Mouse (Mus musculus) naive thymus-derived CD4-positive, alpha-beta T cell, adult 2 months (primary cell): ENCODE data around the gene Ryr2.

Experiments
- DNase-seq: peaks from one replicate; pipeline ENCODE4 v3.0.0-alpha.2; 2011; ENCODE audit warnings: low read depth

Gene Ryr2

DNA sequence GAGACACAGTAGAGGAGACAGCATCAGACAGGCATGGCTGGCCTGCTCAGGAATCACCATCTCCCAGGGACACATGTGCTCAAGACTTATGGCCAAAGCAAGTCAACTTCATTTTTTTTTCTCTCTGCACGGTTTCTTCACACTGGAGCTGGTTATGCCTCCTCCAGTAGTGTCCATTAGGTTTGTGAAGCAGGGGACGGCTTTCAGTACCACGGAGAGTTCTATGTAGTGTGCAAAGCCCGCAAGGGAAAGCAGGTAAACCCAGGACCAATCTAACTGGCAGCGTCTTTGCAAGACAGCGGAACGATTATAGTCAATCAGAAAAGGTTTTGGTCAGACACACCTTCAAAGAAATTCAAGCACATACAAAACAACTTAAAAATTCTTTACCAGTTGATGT, 560.9 kb downstream of the Ryr2 start:
- DNase-seq = no peak

GRCm38 (mm10) chr13:11542546-11542945, 564.2 kb downstream of the Ryr2 start:
- no peak for DNase-seq

DNA sequence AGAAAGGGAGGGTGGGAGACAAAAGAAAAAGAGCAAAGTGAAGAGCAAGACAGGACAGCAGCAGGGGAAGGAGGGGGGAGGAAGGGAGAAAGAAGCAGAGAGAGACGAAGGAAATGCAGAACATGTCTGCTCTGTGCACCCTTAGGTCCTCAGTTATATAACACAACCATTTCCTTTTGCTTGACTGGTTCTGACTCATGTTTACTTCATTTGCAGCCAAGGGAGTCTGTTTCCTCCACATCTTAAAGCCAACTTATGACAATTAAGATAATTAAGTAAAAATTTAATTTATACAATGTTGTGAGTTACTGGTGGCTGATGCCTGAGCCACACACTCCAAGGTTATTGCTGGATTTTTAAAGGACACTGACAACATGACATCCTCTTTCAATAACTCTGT, 569.9 kb downstream of the Ryr2 start:
- no peak for DNase-seq

GRCm38 (mm10) chr13:11535874-11536273, 570.9 kb downstream of the Ryr2 start:
- no peak for DNase-seq

DNA sequence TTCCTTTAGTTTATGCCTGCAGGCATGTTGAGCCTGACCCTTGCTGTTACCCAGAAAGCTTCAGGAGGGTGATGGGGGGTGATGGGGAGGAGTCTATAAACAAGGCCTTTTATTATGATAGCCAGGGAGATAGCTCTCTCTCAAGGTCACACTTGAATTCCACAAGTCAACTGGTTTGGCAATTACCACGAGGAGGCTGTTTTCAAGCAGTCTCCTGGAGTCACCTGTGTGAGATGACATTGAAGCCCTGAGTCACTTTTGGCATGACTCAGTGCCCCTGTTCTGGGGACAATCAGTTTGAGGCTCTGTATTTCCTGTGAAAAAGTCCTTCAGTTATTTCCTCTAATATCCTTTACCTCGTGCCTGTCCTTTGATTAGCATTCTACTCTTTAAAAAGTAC, 573.5 kb downstream of the Ryr2 start:
- no peak for DNase-seq

DNA sequence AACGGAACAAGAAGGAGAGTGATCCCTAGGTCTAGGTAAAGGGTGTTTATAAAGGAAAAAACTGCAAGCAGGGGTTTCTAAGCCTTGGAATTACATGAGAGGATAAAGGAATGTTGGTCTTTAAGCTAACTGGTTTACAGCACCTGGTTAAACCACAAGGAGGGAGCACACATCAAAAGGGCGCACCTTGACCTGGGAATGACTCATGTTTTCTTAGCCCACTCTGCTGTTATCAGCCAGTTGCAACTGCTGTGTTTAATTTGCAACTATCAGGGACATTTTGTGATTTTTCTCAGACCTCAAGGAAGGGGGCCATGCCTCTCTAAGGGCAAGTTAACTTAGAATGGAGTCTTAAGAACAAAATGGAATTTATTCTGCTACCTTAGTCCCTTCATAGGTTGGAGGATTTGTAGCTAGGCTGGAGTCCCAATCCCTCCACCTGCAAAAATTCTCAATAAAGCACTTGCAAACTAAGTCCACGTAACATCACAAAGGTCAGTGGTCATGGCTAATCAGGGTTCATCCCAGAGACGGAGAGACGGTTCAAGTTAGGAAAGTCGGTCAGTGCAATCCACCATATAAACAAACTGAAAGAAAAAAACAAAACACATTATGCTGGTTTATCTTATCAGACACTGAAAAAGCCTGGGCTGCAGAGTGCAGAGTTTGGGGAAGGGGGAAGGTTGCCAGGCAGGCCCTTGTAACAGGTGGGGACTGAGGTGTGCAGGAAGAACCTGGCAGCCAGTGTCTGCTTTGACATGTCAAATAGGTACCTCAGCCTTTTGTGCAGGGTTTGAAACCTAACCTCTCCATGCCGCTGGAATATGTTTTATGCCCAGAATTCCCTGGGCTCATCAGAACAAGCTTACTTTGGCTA, 574.5 kb downstream of the Ryr2 start:
- DNase-seq = no peak

DNA sequence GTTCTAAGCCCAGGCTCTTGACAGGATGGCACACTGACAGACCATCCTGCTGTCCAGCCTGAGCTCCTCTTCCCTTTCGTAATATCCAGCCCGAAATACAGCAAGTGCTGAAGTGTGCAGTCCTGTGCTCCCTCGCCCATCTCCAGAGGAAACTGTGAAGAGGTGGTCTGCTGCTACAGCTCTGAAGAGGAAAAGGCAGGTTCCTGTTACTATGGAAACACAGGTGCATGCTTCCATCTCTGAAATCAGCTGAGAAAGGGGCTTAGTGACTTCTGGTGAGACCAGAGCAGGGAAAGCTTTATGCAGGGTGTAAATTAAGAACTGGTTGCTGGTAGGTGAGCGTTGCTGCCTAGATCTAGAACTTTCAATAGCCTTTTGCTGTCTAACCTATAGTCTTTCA, 583.1 kb downstream of the Ryr2 start:
- DNase-seq = no peak

GRCm38 (mm10) chr13:11520765-11521164, 586.0 kb downstream of the Ryr2 start:
- no peak for DNase-seq

DNA sequence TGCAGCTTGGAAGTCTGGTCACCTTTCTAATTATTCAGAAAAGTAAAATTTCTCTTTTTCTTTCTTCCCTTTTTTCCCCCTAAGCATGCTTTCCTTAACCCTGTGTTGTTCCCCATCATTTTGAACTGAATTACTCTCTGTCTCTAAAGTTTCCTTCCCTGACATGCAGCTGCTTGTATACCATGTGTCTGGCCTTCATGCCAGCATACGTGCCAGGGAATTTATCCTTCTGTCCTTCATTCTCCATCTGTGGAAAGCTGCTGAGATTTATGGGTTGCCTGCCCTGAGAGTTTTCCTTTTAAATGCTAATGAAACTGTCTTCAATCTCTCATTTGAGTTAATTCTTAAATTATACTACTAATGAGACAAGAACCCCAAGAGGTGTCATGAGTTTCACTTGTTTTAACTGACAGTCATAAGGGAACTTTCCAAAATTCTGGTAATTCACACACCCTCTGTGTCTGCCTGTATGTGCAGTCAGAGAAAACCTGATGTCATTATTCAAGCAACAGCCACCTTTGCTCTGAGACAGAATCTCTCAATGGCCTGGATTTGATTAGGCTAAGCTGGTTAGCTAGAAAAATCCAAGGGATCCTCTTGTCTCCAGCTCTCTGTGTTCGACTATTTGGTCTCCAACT, 595.1 kb downstream of the Ryr2 start:
- no peak for DNase-seq
